Mouse (Mus musculus): ENCODE measurements around the gene Osbpl8. TPM values are rescaled to one million over a fixed set of nuclear protein-coding genes. Genes with fewer than 3 reads are reported as not detected.
"Not testable (repeated sequence)": the region's sequence is repeated elsewhere in the genome, so short reads cannot be mapped to it uniquely, and the experiment has no call there.

Osbpl8 gene
- polyA plus RNA-seq, 2 experiments from 2014 or later: 12.9 to 13.2 TPM

DNA sequence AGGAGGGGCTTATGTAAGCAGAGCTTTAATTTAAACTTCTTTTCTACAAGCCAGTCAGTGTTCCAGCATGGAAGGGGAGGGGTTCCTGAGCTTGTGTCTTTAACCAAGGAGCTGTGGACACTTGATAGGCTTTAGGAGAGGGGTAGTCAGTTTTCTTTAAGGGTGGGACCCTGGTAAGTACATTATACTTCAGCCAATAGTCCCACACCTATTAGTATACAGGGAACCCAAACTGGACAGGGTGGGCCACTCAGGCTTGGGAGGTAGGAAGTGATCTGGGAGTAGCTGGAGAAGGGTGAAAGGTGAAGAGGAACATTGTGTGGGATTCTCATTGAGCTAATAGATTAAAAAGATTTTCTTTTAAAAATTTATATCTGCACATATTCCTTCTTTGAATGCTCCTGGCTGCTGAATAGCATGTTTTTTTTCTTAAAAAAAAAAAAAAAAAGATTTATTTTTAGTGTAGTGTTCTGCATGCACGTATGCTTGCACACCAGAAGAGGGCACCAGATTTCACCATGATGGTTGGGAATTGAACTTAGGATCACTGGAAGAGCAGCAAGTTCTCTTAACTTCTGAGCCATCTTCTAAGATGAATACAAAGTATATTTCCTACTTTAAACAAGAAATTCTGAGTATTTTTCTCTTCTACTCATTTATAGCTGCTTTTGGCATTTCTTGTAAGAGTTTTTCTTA, 21.2 kb downstream of the Osbpl8 start:
- ATAC-seq: no peak

- ATAC-seq: peak; percentile 46
These were observed 24.5 kb downstream of the Osbpl8 start for GRCm38 (mm10) chr10:111189022-111189555.

DNA sequence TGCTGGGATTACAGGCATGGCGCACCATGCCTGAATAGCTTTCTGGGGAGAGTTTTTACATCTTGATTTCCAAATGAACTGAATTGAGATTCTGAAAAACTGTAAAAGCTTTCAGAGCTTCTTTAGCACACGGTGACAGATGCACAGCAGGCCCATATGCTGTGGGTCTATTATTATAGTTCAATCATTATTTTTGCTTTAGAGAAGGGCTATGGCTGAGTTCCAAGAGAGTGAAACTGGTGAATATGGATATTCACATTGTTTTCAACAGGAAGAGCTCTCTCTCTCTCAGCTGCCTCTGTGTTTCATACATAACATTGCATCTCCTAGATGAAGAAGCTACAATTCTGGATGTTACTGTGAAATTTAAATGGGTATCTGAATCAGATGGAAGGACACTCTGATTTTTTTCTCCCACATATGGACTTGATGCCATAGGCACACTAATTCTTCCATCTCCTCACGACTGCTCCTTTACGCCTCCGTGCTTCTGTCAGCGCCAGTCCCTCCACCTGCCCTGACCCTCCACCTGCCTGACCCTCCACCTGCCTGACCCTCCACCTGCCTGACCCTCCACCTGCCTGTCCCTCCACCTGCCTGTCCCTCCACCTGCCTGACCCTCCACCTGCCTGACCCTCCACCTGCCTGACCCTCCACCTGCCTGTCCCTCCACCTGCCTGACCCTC, 25.7 kb downstream of the Osbpl8 start:
- ATAC-seq: no peak

DNA sequence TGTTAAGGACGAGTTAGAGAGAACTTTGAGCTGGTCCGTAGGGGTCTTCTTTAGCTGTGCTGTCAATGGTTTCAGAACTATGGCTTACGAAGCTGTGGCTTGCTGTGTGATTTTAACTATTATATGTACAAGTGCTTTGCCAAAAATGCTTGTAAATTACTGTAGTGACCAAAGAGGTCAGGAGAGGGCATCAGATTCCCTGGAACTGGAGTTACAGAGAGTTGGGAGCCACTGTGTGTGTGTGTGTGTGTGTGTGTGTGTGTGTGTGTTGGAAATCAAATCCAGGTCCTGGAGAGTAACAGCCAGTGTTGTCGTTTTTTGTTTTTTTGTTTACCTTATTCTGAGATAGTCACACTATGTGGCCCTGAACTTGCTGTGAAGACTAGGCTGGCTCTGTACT, 29.0 kb downstream of the Osbpl8 start:
- ATAC-seq: no peak

- no peak for ATAC-seq
These were observed 31.6 kb downstream of the Osbpl8 start for GRCm38 (mm10) chr10:111196191-111196590.

- ATAC-seq: peak; percentile 55
These were observed 34.2 kb downstream of the Osbpl8 start for GRCm38 (mm10) chr10:111198705-111199104.

DNA sequence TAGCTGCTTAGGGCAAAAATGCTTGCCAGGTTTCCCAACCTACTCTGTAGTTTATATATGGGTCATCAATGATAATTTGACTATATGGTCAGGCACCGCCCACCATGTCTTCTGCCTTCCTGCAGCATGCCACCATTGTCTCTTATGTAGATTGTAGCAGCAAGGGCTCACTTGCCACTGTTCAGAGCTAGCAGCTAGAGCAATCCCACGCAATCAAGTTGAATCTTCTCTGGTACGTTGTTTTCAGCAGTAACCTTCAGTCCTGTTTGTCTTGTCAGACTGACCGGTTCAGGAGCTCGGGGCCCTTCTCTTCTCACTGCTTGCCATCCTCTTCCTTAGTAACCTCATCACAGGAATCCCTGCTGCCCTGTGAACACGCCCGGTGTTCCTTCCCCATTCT, 36.6 kb downstream of the Osbpl8 start:
- no peak for ATAC-seq

DNA sequence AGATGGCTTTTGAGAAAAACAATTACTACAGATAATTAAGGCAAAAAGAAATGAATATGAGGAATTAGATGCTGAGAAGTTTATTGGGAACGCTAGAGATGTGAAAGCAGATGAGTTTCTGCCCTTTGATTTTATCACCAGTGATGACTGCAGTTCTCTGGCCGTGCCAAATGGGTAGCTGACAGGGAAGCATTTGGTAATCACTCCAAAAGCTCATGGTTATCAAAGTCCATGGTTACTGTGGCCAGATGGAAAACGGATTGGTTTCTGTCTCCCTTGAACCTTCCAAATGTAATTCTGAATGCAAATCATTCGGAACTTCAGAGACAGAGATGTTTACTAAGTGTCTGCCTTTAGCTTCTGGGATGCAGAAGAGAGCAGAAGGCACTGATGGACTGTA, 37.1 kb downstream of the Osbpl8 start:
- no peak for ATAC-seq

DNA sequence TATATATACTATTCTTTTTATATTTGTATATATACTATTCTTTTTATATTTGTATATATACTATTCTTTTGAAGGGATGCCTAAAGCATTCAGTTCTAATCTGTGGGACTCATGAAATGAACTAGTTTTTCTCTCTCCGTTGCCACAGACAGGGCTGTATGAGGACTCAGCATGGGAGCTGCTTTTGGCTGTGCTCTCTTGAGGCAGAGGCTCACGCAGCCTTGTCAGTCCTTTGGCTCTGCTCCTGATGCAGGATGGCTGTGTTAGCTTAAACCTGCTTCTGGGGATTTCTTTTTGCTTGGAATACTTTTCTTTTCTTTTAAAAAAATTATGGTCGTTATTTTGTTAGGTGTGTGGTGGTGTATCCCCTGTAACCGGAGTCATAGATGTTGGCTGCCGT, 39.5 kb downstream of the Osbpl8 start:
- no peak for ATAC-seq

GRCm38 (mm10) chr10:111205421-111205820, 40.9 kb downstream of the Osbpl8 start:
- ATAC-seq: no peak

DNA sequence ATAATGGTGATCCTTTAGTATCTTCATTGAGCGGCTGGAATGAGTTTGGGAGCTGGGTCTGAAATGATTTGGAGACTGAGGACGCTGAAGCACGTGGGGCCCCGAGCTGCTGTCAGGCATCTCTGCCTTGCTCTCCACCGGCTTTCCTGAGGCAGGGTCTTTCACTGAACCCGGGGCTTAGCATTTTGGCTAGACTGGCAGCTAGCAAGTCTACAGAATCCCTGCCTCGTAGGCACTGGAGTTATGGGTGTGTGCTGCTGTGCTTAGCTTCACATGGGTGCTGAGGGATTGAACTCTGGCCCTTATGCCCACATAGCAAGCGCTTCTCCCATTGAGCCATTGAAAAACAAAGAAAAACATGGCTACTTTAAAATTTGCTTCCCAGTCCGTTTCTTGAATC, 42.8 kb downstream of the Osbpl8 start:
- no peak for ATAC-seq

GRCm38 (mm10) chr10:111214084-111214483, 49.5 kb downstream of the Osbpl8 start:
- peak; percentile 35 for ATAC-seq

- peak; percentile 69 for ATAC-seq
These were observed 50.1 kb downstream of the Osbpl8 start for GRCm38 (mm10) chr10:111214696-111215095.

DNA sequence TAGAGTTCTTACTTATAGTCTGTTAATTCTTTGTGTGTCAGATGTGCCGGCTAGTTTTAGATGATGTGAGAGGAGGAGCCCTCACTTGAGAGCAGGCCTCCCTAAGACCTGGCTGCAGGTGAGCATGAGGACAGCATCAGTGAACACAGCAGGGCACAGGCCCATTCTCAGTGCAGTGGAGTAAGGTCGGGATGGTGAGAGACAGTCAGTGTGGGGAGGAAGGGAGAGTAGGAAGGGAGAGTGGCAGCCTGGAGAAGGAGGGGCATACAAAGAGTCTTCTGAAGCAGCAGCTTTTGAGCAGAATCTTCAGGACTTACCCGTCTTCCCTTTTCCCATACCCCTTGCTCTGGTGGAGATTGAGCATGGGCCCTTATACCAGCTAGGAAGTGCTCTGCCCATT, 51.0 kb downstream of the Osbpl8 start:
- ATAC-seq: no peak

DNA sequence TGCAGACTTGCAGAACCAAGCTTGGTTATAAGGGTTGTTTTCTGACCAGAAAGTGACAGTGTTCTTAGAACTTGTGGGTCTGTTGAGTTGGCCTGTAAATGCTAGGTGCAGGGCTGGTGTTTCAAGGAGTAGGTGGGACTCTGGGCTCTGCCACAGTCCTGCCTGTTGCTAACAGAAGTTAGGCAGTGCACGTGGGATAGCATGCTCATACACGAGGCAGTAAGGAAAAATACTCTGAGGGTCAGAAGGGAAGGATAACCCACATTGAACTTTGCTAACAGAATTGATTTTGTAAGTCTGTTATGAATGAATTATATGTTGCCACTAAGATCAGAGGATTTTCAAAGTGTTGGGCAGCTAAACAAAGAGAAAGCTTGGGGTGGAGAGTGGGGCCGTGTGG, 51.6 kb downstream of the Osbpl8 start:
- no peak for ATAC-seq

DNA sequence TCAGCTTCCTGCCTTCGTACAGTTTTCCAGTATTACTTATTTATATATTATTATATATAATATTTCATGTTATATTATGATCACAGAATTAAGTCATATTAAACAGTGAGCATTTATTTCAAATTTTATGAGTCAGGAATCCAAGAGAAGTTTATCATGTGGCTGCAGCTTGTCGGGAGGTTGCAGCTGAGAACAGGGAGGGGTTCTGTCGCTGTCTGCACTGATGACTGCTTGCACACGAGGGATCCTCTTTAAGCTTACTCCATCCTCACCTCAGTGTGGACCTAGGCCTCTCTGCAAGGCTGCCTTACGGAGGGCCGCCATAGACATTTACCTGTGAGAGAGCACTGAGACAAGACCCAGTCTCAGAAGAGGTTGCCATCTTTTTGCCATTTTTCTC, 58.0 kb downstream of the Osbpl8 start:
- ATAC-seq: no peak

GRCm38 (mm10) chr10:111223218-111223830, 58.8 kb downstream of the Osbpl8 start:
- ATAC-seq: peak; percentile 37

- ATAC-seq: no peak
These were observed 60.1 kb downstream of the Osbpl8 start for GRCm38 (mm10) chr10:111224696-111225095.

DNA sequence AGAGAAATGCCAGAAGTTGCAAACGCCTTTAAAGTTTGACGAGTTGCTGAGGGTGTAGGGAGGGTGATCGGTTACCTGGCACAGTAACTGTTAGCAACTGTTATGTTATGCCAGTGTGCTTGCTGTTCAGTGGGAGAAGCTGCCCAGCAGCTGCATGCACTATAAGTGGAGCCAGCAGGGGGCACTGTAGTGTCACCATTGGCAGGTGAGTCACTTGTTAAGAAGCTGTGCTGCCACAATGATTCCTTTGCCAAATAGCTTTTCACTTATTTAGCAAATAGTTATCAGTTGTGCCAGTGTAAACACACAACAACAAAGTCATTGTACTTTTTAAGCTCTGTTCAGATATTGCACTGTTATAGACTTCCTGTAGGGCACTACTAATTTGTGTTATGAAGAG, 62.0 kb downstream of the Osbpl8 start:
- ATAC-seq: peak; percentile 87

GRCm38 (mm10) chr10:111232237-111232636, 67.7 kb downstream of the Osbpl8 start:
- not testable (repeated sequence) for ATAC-seq

GRCm38 (mm10) chr10:111233476-111234130, 69.1 kb downstream of the Osbpl8 start:
- ATAC-seq: peak; percentile 27

- ATAC-seq: peak; percentile 87
These were observed 70.1 kb downstream of the Osbpl8 start for GRCm38 (mm10) chr10:111234450-111235288.

Data from CD4-positive, CD25-positive, alpha-beta regulatory T cell, adult 4 months (primary cell).